Comparison of ENCODE assay signal across 8 mouse cellular contexts in genomic region chr6:47920447-47921340, GRCm38 (mm10). TPM values are rescaled to one million over a fixed set of nuclear protein-coding genes. Genes with fewer than 3 reads are reported as not detected.
DNase-seq lines count a peak whose midpoint lies in the region; ATAC-seq and TF ChIP-seq lines count a peak whose summit lies in the region.

TSS of gene Zfp212 (plus strand) at chr6:47920476.

- H3K9me3 ChIP-seq in embryonic facial prominence, embryonic 15.5 days (replicated peaks): no peaks in the 10 kb centered on the region
- no peaks in the 10 kb centered on the region for H3K9me3 ChIP-seq in limb, embryonic 14.5 days (ENCODE audit: control insufficient read depth, low read length)
- no peaks in the 10 kb centered on the region for H3K9me3 ChIP-seq in midbrain, embryonic 16.5 days (replicated peaks; ENCODE audit: control insufficient read depth, low read length, poor library complexity, severe bottlenecking)

- peak within 1 kb of the TSS; percentile 87 for H3K4me3 ChIP-seq in bone marrow macrophage, adult 2 months (ENCODE audit: insufficient read depth, low read length)
- H3K4me3 ChIP-seq in embryonic facial prominence, embryonic 15.5 days (replicated peaks): peak within 1 kb of the TSS; percentile 86
- H3K4me3 ChIP-seq in limb, embryonic 14.5 days (replicated peaks; ENCODE audit: low read length): peak within 1 kb of the TSS; percentile 86
- H3K4me3 ChIP-seq in midbrain, embryonic 16.5 days (ENCODE audit: low read depth, low read length): peak within 1 kb of the TSS; percentile 85
- H3K4me3 ChIP-seq in spleen, adult 2 months (ENCODE audit: extremely low read depth, insufficient read depth, insufficient read length): peak within 1 kb of the TSS; percentile 96

- DNase-seq in B cell, adult 2 months: peak; percentile 87 to 88
- DNase-seq in heart, adult 8-10 months (ENCODE audit: low spot score): peak; percentile 85
- peak; percentile 91 for DNase-seq in kidney, adult 9 months
- peak; percentile 94 for DNase-seq in limb, embryonic 14.5 days (ENCODE audit: low spot score)
- DNase-seq in spleen, adult 2 months (ENCODE audit: low read depth in 1 of 2, low spot score in 2 of 2): peak; percentile 68 to 82

- peak; percentile 93 for ATAC-seq in embryonic facial prominence, embryonic 15.5 days (ENCODE audit: insufficient number of reproducible peaks, low FRiP score, low TSS enrichment, low read depth)
- ATAC-seq in limb, embryonic 14.5 days (ENCODE audit: low FRiP score, low read depth): peak; percentile 94
- peak; percentile 97 for ATAC-seq in midbrain, embryonic 16.5 days

- 0 out of 2 replicates have a peak, but pooled peaks cover 2% of the 10 kb centered on the region for H3K36me3 ChIP-seq in embryonic facial prominence, embryonic 15.5 days
- no peaks in the 10 kb centered on the region for H3K36me3 ChIP-seq in limb, embryonic 14.5 days (ENCODE audit: control insufficient read depth, insufficient read depth, low read length)
- H3K36me3 ChIP-seq in midbrain, embryonic 16.5 days (ENCODE audit: control insufficient read depth, insufficient read depth, low read length): no peaks in the 10 kb centered on the region
- H3K36me3 ChIP-seq in spleen, adult 2 months (ENCODE audit: control insufficient read depth, insufficient read depth, low read length): no peaks in the 10 kb centered on the region

- peaks cover 10% of the 10 kb centered on the region for H3K4me1 ChIP-seq in bone marrow macrophage, adult 2 months (ENCODE audit: control insufficient read depth, insufficient read depth, low read length)
- H3K4me1 ChIP-seq in embryonic facial prominence, embryonic 15.5 days: peaks cover 20% of the 10 kb centered on the region
- H3K4me1 ChIP-seq in limb, embryonic 14.5 days (ENCODE audit: control insufficient read depth, insufficient read depth, low read length): peaks cover 11% of the 10 kb centered on the region
- peaks cover 15% of the 10 kb centered on the region for H3K4me1 ChIP-seq in midbrain, embryonic 16.5 days (ENCODE audit: control insufficient read depth, insufficient read depth, low read length)
- H3K4me1 ChIP-seq in spleen, adult 2 months (ENCODE audit: control insufficient read depth, insufficient read depth, insufficient read length): peaks cover 8% of the 10 kb centered on the region; the same call in 1 of the 2 replicates

- H3K27me3 ChIP-seq in embryonic facial prominence, embryonic 15.5 days: no peaks in the 10 kb centered on the region
- H3K27me3 ChIP-seq in limb, embryonic 14.5 days (ENCODE audit: control insufficient read depth, insufficient read depth, low read length): no peaks in the 10 kb centered on the region
- no peaks in the 10 kb centered on the region for H3K27me3 ChIP-seq in midbrain, embryonic 16.5 days (ENCODE audit: control insufficient read depth, insufficient read depth, low read depth, low read length)
- no peaks in the 10 kb centered on the region for H3K27me3 ChIP-seq in spleen, adult 2 months (ENCODE audit: control insufficient read depth, insufficient read depth, low read length)

- TF ChIP-seq POLR2A in bone marrow macrophage, adult 2 months (IDR thresholded peaks at IDR 0.05; ENCODE audit: borderline replicate concordance, low read depth, low read length): no peak
- 0 out of 2 replicates have a peak, but pooled peaks have one; percentile 36 for TF ChIP-seq POLR2A in limb, embryonic 14.5 days (IDR thresholded peaks at IDR 0.05; ENCODE audit: borderline replicate concordance, extremely low read depth, insufficient read depth, insufficient read length)
- peak; percentile 2; the same call in 1 of the 2 replicates for TF ChIP-seq POLR2A in spleen, adult 2 months (IDR thresholded peaks at IDR 0.05; ENCODE audit: low read depth, low read length)

- H3K4me2 ChIP-seq in embryonic facial prominence, embryonic 15.5 days (replicated peaks): peak within 1 kb of the TSS; percentile 49
- H3K4me2 ChIP-seq in limb, embryonic 14.5 days (replicated peaks; ENCODE audit: low read depth, low read length, severe bottlenecking): peak within 1 kb of the TSS; percentile 80
- peak within 1 kb of the TSS; percentile 73 for H3K4me2 ChIP-seq in midbrain, embryonic 16.5 days (ENCODE audit: low read length)

- H3K9ac ChIP-seq in embryonic facial prominence, embryonic 15.5 days: peak within 1 kb of the TSS; percentile 64
- H3K9ac ChIP-seq in limb, embryonic 14.5 days (ENCODE audit: low read depth, low read length, severe bottlenecking): peak within 1 kb of the TSS; percentile 91
- H3K9ac ChIP-seq in midbrain, embryonic 16.5 days (ENCODE audit: low read depth, low read length): peak within 1 kb of the TSS; percentile 85

- H3K27ac ChIP-seq in bone marrow macrophage, adult 2 months (ENCODE audit: insufficient read depth, low read depth, low read length): peak within 1 kb of the TSS; percentile 90
- peak within 1 kb of the TSS; percentile 99 for H3K27ac ChIP-seq in embryonic facial prominence, embryonic 15.5 days (replicated peaks)
- peak within 1 kb of the TSS; percentile 97 for H3K27ac ChIP-seq in limb, embryonic 14.5 days (replicated peaks; ENCODE audit: low read depth, low read length)
- H3K27ac ChIP-seq in midbrain, embryonic 16.5 days (ENCODE audit: low read length): peak within 1 kb of the TSS; percentile 95
- H3K27ac ChIP-seq in spleen, adult 2 months (ENCODE audit: insufficient read depth, low read length): peak within 1 kb of the TSS; percentile 96

- TF ChIP-seq CTCF in bone marrow macrophage, adult 2 months (IDR thresholded peaks at IDR 0.05; ENCODE audit: low read depth, low read length): no peak
- peak; percentile 44; the same call in 1 of the 2 replicates for TF ChIP-seq CTCF in spleen, adult 2 months (IDR thresholded peaks at IDR 0.05; ENCODE audit: extremely low read depth, insufficient read depth, insufficient read length, insufficient replicate concordance)

- WGBS in embryonic facial prominence, embryonic 15.5 days: under 1% methylated on average over 67 of the region's 67 CpGs
- 1% methylated on average over 42 of the region's 67 CpGs for WGBS in limb, embryonic 14.5 days
- WGBS in midbrain, embryonic 16.5 days: under 1% methylated on average over 51 of the region's 67 CpGs
- 1% methylated on average over 67 of the region's 67 CpGs for WGBS in spleen, adult 2 months

RNA-seq across cellular contexts. Expression of gene Zfp212, which starts in this region (rescaled TPM):
- 9.6 and 11.6 TPM in 2 replicates for polyA plus RNA-seq in bone marrow macrophage, adult 2 months (2012; ENCODE audit: insufficient read depth, insufficient read length, missing spikeins)
- polyA plus RNA-seq in embryonic facial prominence, embryonic 15.5 days (2015; fragmentation: Nextera tagmentation; extraction: Ambion mirVana): 18.4 and 18.7 TPM in 2 replicates
- 1 to 10 TPM; 8.2 to 9.8 (median 8.5) TPM for total RNA-seq in heart, adult 8-10 months (2022)
- polyA plus RNA-seq in limb, embryonic 14.5 days (2012; rRNA removed): 19.6 and 21.0 TPM in 2 replicates
- 14.0 and 14.7 TPM in 2 replicates for polyA plus RNA-seq in limb, embryonic 14.5 days (2014; fragmentation: Nextera tagmentation; extraction: Ambion mirVana)
- polyA plus RNA-seq in midbrain, embryonic 16.5 days (2015; fragmentation: Nextera tagmentation; extraction: Ambion mirVana): 17.7 and 20.5 TPM in 2 replicates
- 8.6 and 9.7 TPM in 2 replicates for polyA plus RNA-seq in spleen, adult 2 months (2012; rRNA removed)

Comparison
In these comparisons a context has a peak if more than half of its experiments do, and no peak if none do; other contexts are left out.
1. Peak in every context shown above with its lines: DNase-seq, ATAC-seq, H3K4me3 ChIP-seq and H3K27ac ChIP-seq.